Mouse (Mus musculus) small intestine, adult 2 months (tissue): ENCODE results near the gene Tfdp2.

Experiments used
- CTCF ChIP-seq: fragments of 200-500 bp; IDR thresholded peaks from 2 replicates; pipeline ENCODE4 v1.5.1; 2012; ENCODE audit warnings: low read depth, mild to moderate bottlenecking, control low read depth, inconsistent platforms, low read length, moderate library complexity, mixed read lengths; ENCODE audit not compliant: insufficient replicate concordance, insufficient read length; ENCODE audit errors: extremely low read depth
- POLR2A ChIP-seq: fragments of 200-500 bp; IDR thresholded peaks from 2 replicates; pipeline ENCODE4 v1.6.1; 2012; ENCODE audit warnings: low read depth, mild to moderate bottlenecking, control low read depth, inconsistent platforms, low read length, moderate library complexity

- no peak for TF ChIP-seq POLR2A
- no peak for TF ChIP-seq CTCF
These were observed 1.7 kb downstream of the Tfdp2 start for GRCm38 (mm10) chr9:96197806-96198205.
